Mouse (Mus musculus) CH12.LX (cell line): ENCODE measurements around the gene Syt9. TPM values are rescaled to one million over a fixed set of nuclear protein-coding genes. Genes with fewer than 3 reads are reported as not detected.

ENCODE experiments used
- DNase-seq: peaks from one replicate; pipeline ENCODE4 v3.0.0-alpha.2; 2013; ENCODE audit errors: extremely low read depth
- H3K27ac ChIP-seq: 2 replicates; pipeline ENCODE4 v1.5.1; 2012; ENCODE audit warnings: low read depth, mild to moderate bottlenecking, control low read depth, moderate library complexity; ENCODE audit not compliant: insufficient read depth
- H3K27me3 ChIP-seq: replicated peaks from 2 replicates; pipeline ENCODE3; 2012; ENCODE audit warnings: inconsistent platforms
- H3K36me3 ChIP-seq, 2 experiments: replicated peaks in 1 of 2; 2 replicates each; pipeline versions ENCODE3 to v1.6.1; 2012; ENCODE audit warnings: inconsistent platforms in 1 of 2, low read length in 1 of 2, mild to moderate bottlenecking in 1 of 2, mixed read lengths in 1 of 2, moderate library complexity in 1 of 2; ENCODE audit not compliant: control insufficient read depth in 1 of 2, insufficient read depth in 1 of 2
- H3K4me1 ChIP-seq, 2 experiments: 2 replicates each; pipeline ENCODE4 v1.6.1; 2012; ENCODE audit warnings: inconsistent platforms in 1 of 2, moderate library complexity in 1 of 2; ENCODE audit not compliant: insufficient read depth in 2 of 2, control insufficient read depth in 1 of 2
- H3K4me2 ChIP-seq: 2 replicates; pipeline ENCODE4 v1.6.1; 2012; ENCODE audit warnings: low read depth, mild to moderate bottlenecking, control low read depth; ENCODE audit not compliant: poor library complexity, insufficient read depth, severe bottlenecking
- H3K4me3 ChIP-seq, 3 experiments: fragments of 150-350 bp in 1 of 3; sonication (generic) in 1 of 3; replicated peaks in 1 of 3; 2 replicates each; pipeline versions ENCODE3 to v1.5.1; 2011 to 2012; ENCODE audit warnings: low read depth in 2 of 3, low read length in 2 of 3, mild to moderate bottlenecking in 2 of 3, moderate library complexity in 2 of 3, control low read depth in 1 of 3, improper control_type of control experiment in 1 of 3, inconsistent platforms in 1 of 3, mixed read lengths in 1 of 3; ENCODE audit not compliant: poor library complexity in 1 of 3
- H3K79me2 ChIP-seq: replicated peaks from 2 replicates; pipeline ENCODE4 v1.6.1; 2012; ENCODE audit warnings: mild to moderate bottlenecking, moderate library complexity; ENCODE audit not compliant: control insufficient read depth, poor library complexity, insufficient read depth, severe bottlenecking; ENCODE audit errors: extremely low read depth
- H3K9ac ChIP-seq: 2 replicates; pipeline ENCODE4 v1.6.1; 2012; ENCODE audit warnings: low read depth, mild to moderate bottlenecking, control low read depth, moderate library complexity; ENCODE audit not compliant: insufficient read depth
- H3K9me3 ChIP-seq: replicated peaks from 2 replicates; pipeline ENCODE3; 2012; ENCODE audit warnings: low read length, inconsistent platforms, mixed read lengths
- BHLHE40 ChIP-seq: IDR thresholded peaks from 2 replicates; pipeline ENCODE4 v1.6.1; 2011; ENCODE audit warnings: mild to moderate bottlenecking, low read depth, low read length, improper control_type of control experiment
- EP300 ChIP-seq: IDR thresholded peaks from 2 replicates; pipeline ENCODE4 v1.6.1; 2011; ENCODE audit warnings: low read length, improper control_type of control experiment
- ETS1 ChIP-seq: conservative IDR thresholded peaks from 2 replicates; pipeline ENCODE4 v1.6.1; 2012; ENCODE audit warnings: low read depth, mild to moderate bottlenecking, inconsistent platforms, low read length, improper control_type of control experiment, moderate library complexity
- GABPA ChIP-seq: IDR thresholded peaks from 2 replicates; pipeline ENCODE4 v1.6.1; 2012; ENCODE audit warnings: low read depth, low read length, improper control_type of control experiment, inconsistent platforms; ENCODE audit not compliant: insufficient replicate concordance
- JUND ChIP-seq: conservative IDR thresholded peaks from 2 replicates; pipeline ENCODE4 v1.6.1; 2011; ENCODE audit warnings: low read depth, low read length, improper control_type of control experiment
- MAFK ChIP-seq: IDR thresholded peaks from 2 replicates; pipeline ENCODE4 v1.6.1; 2011; ENCODE audit warnings: low read length, improper control_type of control experiment; ENCODE audit not compliant: insufficient replicate concordance
- MAZ ChIP-seq: IDR thresholded peaks from 2 replicates; pipeline ENCODE4 v1.6.1; 2012; ENCODE audit warnings: low read depth, mild to moderate bottlenecking, inconsistent platforms, low read length, improper control_type of control experiment, moderate library complexity
- NELFE ChIP-seq: IDR thresholded peaks from 2 replicates; pipeline ENCODE4 v1.6.1; 2011; ENCODE audit warnings: low read depth, low read length, improper control_type of control experiment
- NRF1 ChIP-seq: IDR thresholded peaks from 2 replicates; pipeline ENCODE4 v1.6.1; 2014; ENCODE audit warnings: low read depth, mild to moderate bottlenecking, inconsistent platforms, low read length, improper control_type of control experiment, moderate library complexity
- PAX5 ChIP-seq: IDR thresholded peaks from 2 replicates; pipeline ENCODE4 v1.6.1; 2012; ENCODE audit warnings: low read length, inconsistent platforms, mixed read lengths
- POLR2A ChIP-seq: IDR thresholded peaks from 2 replicates; pipeline ENCODE4 v1.6.1; 2011; ENCODE audit warnings: low read depth, mild to moderate bottlenecking, improper control_type of control experiment, low read length
- RCOR1 ChIP-seq: conservative IDR thresholded peaks from 2 replicates; pipeline ENCODE4 v1.6.1; 2012; ENCODE audit warnings: low read depth, mild to moderate bottlenecking, inconsistent platforms, low read length, improper control_type of control experiment
- SMC3 ChIP-seq: IDR thresholded peaks from 2 replicates; pipeline ENCODE4 v1.6.1; 2011; ENCODE audit warnings: low read depth, low read length, improper control_type of control experiment
- UBTF ChIP-seq: IDR thresholded peaks from 2 replicates; pipeline ENCODE4 v1.6.1; 2012; ENCODE audit warnings: low read depth, mild to moderate bottlenecking, inconsistent platforms, low read length, improper control_type of control experiment, moderate library complexity
- USF2 ChIP-seq: conservative IDR thresholded peaks from 2 replicates; pipeline ENCODE4 v1.6.1; 2011; ENCODE audit warnings: low read depth, low read length, improper control_type of control experiment
- ZKSCAN1 ChIP-seq: IDR thresholded peaks from 2 replicates; pipeline ENCODE4 v1.6.1; 2012; ENCODE audit warnings: low read depth, inconsistent platforms, low read length, improper control_type of control experiment, borderline replicate concordance
- ZMIZ1 ChIP-seq: IDR thresholded peaks from 2 replicates; pipeline ENCODE4 v1.6.1; 2012; ENCODE audit warnings: low read depth, mild to moderate bottlenecking, inconsistent platforms, low read length, improper control_type of control experiment
- ZNF384 ChIP-seq: IDR thresholded peaks from 2 replicates; pipeline ENCODE4 v1.6.1; 2012; ENCODE audit warnings: low read depth, low read length, improper control_type of control experiment, inconsistent platforms
- dilution Hi-C: fragments of 300-500 bp; cut with MboI; formaldehyde crosslinking; loops from 2 replicates; pipeline ENCODE4 v1.14.3; 2020; ENCODE audit warnings: low sequenced_read_pairs; ENCODE audit not compliant: extremely low pct_unique_long_range_greater_than_20kb, extremely low pct_ligation_motif_present
- in situ Hi-C: fragments of 300-500 bp; cut with MboI; formaldehyde crosslinking; loops from 3 replicates; pipeline ENCODE4 v1.14.3; 2019; ENCODE audit warnings: low sequenced_read_pairs, low pct_ligation_motif_present, low pct_unique_long_range_greater_than_20kb, mixed read lengths
- polyA plus RNA-seq: library from polyadenylated mRNA; unstranded; fragments of >175 nt; gene quantifications from 2 replicates; pipeline ENCODE4 v1.2.1, GENCODE M21; 2012; ENCODE audit warnings: low read depth; ENCODE audit not compliant: insufficient read length
- total RNA-seq, 2 experiments: library from RNA; depleted of rRNA; stranded (reverse); fragments of 300-350 nt in 1 of 2; fragments of >200 nt in 1 of 2; gene quantifications; 2 replicates each; pipeline ENCODE4 v1.2.3; 2012 to 2014

Syt9 gene
- total RNA-seq (2012; rRNA removed) (not detected in 2 replicates), total RNA-seq (2014; rRNA removed) (not detected in 2 replicates), polyA plus RNA-seq (not detected in 2 replicates)

- in situ Hi-C loops, result no loop called here
- Histone ChIP-seq H3K27ac (no peak within 1 kb of the TSS), H3K9me3 (peaks cover 9% of the 10 kb centered on the region), H3K36me3 (no peaks in the 10 kb centered on the region), H3K9ac (no peak within 1 kb of the TSS), H3K4me2 (no peak within 1 kb of the TSS), H3K4me3 (no peak within 1 kb of the TSS), H3K4me1 (no peaks in the 10 kb centered on the region), H3K79me2 (no peaks in the 10 kb centered on the region)
- DNase-seq, result no peak
- no peak for TF ChIP-seq USF2
- no peak for TF ChIP-seq PAX5
- TF ChIP-seq RCOR1, result no peak
- TF ChIP-seq ZMIZ1, result no peak
- no peak for TF ChIP-seq UBTF
- no peak for TF ChIP-seq GABPA
- no peak for TF ChIP-seq MAZ
- no peak for TF ChIP-seq SMC3
- no peak for TF ChIP-seq JUND
- no peak for TF ChIP-seq ETS1
- no peak for TF ChIP-seq BHLHE40
- no peak for TF ChIP-seq ZNF384
- TF ChIP-seq NELFE, result no peak
- TF ChIP-seq MAFK, result no peak
- no peak for TF ChIP-seq EP300
- no peak for TF ChIP-seq ZKSCAN1
- no peak for TF ChIP-seq POLR2A
- no peak for TF ChIP-seq NRF1
- TF ChIP-seq, all 38 proteins: peak for 0
- dilution Hi-C loops, result no loop called here
- no peaks in the 10 kb centered on the region for H3K27me3 ChIP-seq
Measured at GRCm38 (mm10) chr7:107370232-107371125, at the start of gene Syt9. Gene Syt9, plus strand, starts transcription at chr7:107370728.

DNA sequence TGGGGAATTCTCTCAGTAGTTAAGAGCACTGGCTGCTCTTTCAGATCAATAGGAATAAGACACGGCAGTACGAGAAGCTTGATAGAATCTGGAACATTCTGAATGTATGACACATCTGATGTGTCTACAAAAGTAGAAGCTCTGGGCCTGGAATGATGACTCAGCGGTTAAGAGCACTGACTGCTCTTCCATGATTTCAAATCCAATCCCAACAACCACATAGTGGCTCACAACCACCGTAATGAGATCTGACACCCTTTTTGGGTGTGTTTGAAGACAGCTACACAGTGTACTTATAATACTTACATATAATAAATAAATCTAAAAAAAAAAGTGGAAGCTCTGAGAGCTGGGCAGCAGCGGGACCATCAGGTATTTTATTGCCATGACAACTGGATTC is 31.5 kb upstream of the Syt9 start:
- H3K4me1 ChIP-seq, result no peaks in the 10 kb centered on the region
- TF ChIP-seq ETS1, result no peak

More for the DNA sequence above, 31.5 kb upstream of the Syt9 start:
- H3K9me3 ChIP-seq, result peaks cover 3% of the 10 kb centered on the region
- dilution Hi-C loops (no loop called here), in situ Hi-C loops (no loop called here)
- DNase-seq, result no peak
- no peak overlapping the region for H3K4me3 ChIP-seq
- H3K36me3 ChIP-seq, result no peaks in the 10 kb centered on the region
- no peak overlapping the region for H3K9ac ChIP-seq
- H3K27ac ChIP-seq, result no peak overlapping the region
- H3K4me2 ChIP-seq, result no peak overlapping the region
- H3K79me2 ChIP-seq, result no peaks in the 10 kb centered on the region
- peaks cover 3% of the 10 kb centered on the region for H3K27me3 ChIP-seq
